19 mouse cellular contexts compared by ENCODE assay signal in genomic region chr7:141006446-141006845, GRCm38 (mm10). TPM values are rescaled to one million over a fixed set of nuclear protein-coding genes. Genes with fewer than 3 reads are reported as not detected.
"Had no signal": no experiment of that assay in that cellular context is flagged by ENCODE, and none has a peak within 500 bp of the region (broad histone marks: within the 10 kb centered on the region; RNA-seq: fewer than 3 reads in every experiment).

No protein-coding gene starts in this region.

- H3K9me3 ChIP-seq: limb, embryonic 15.5 days; liver, embryonic 13.5 days; neural tube, embryonic 15.5 days had no signal

- H3K9ac ChIP-seq: limb, embryonic 15.5 days; liver, embryonic 13.5 days; neural tube, embryonic 15.5 days had no signal

- H3K27me3 ChIP-seq: limb, embryonic 15.5 days; liver, embryonic 13.5 days; megakaryocyte, embryonic 14.5 days; neural tube, embryonic 15.5 days had no signal

- H3K4me2 ChIP-seq: limb, embryonic 15.5 days; liver, embryonic 13.5 days; midbrain, embryonic 11.5 days; neural tube, embryonic 15.5 days had no signal

- DNase-seq: kidney, adult 8-10 months; kidney, postnatal 25 days; liver, embryonic 13.5 days; thymus, adult 18-20 months; thymus, postnatal 25 days had no signal

- H3K36me3 ChIP-seq: limb, embryonic 15.5 days; liver, embryonic 13.5 days; neural tube, embryonic 15.5 days had no signal

- H3K27ac ChIP-seq: limb, embryonic 15.5 days; liver, embryonic 13.5 days; neural tube, embryonic 15.5 days had no signal

- H3K4me3 ChIP-seq: limb, embryonic 15.5 days; liver, embryonic 13.5 days; megakaryocyte, embryonic 14.5 days; neural tube, embryonic 15.5 days had no signal

RNA-seq across cellular contexts. Expression of gene Ifitm6, which starts 11.3 kb away (rescaled TPM):
- total RNA-seq: layer of hippocampus, postnatal 25 days; left cerebral cortex, postnatal 25 days had no signal
- polyA plus RNA-seq: limb, embryonic 11.5 days; midbrain, embryonic 11.5 days; neural tube, embryonic 11.5 days; stomach, embryonic 14.5 days had no signal

RNA-seq across cellular contexts. Expression of gene Gm17387, which starts 22.5 kb away (rescaled TPM):
- total RNA-seq: layer of hippocampus, postnatal 25 days; left cerebral cortex, adult 8-10 months; left cerebral cortex, postnatal 25 days; midbrain, postnatal 0 days had no signal
- polyA plus RNA-seq: kidney, embryonic 16.5 days; limb, embryonic 11.5 days; limb, embryonic 15.5 days; liver, embryonic 13.5 days; lung, embryonic 16.5 days; midbrain, embryonic 11.5 days; midbrain, postnatal 0 days; neural tube, embryonic 11.5 days; neural tube, embryonic 15.5 days; stomach, embryonic 14.5 days; urinary bladder, adult 2 months had no signal
